Mouse (Mus musculus): ENCODE measurements at regions not wholly inside any gene's neighbourhood (a gene's known extent, or its start where the extent isn't known, plus 50 kb on each side); places are given as distances from the start of the nearest gene placed in this dataset.

DNA sequence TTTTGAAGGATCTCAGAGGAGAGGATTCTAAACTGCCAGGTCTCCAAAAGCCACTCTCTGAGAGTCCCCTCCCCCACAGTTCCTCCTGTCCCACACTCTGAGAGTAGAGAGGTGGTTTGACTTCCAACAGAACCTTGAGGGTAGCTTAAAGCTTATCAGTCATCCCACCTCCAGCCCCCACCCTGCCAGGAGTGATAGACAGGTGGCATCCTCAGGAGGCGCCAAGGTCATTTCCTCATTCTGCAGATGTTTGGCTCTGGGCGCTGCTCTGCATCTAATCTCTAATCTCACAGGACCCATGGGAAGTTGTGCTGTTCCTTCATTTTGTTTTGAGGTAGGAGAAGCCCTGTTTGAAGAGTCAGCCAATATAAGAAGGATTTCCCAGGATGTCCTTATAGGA is 96.2 kb downstream of the Hes1 start:
- DNase-seq = no peak

DNA sequence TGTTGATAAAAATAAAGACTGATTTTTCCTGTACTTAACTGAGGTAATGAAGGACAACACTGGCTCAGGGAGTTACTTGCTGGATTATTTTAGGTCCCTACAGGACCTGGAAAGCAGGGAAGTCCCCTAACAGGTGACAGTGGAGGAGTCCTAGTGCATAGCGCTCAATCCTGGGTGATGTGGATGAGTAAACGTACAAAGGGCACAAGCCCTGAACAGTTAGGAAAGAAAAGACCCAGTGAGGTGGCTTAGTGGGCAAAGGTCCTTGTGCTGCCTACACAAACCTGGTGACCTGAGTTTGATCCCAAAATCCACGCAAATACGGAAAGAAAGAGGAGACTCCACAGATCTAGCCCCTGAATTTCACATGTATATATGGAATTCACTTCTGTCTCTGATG is 99.1 kb downstream of the Hes1 start:
- DNase-seq = no peak

DNA sequence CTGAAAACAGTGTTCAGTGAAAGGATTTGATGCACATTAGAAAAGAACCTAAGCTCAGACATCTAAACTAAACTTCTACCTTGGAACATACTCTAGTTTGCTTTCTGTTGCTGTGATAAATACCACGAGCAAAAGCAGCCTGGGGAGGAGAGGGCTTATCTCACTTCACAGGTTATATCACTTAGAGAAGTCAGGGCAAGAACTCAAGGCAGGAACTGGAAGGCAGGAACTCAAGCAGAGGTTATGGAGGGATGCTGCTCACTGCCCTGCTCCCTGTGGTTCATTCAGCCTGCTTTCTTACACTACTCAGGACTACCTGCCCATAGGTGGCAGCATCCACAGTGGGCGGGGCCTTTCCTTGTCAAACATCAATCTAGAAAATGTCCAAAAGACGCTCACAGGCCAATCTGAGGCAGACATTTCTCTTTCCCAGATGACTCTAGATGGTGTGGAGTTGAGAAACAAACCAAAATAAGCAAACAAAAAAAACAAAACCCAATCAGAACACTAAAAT is 101.5 kb downstream of the Hes1 start:
- DNase-seq = no peak

DNA sequence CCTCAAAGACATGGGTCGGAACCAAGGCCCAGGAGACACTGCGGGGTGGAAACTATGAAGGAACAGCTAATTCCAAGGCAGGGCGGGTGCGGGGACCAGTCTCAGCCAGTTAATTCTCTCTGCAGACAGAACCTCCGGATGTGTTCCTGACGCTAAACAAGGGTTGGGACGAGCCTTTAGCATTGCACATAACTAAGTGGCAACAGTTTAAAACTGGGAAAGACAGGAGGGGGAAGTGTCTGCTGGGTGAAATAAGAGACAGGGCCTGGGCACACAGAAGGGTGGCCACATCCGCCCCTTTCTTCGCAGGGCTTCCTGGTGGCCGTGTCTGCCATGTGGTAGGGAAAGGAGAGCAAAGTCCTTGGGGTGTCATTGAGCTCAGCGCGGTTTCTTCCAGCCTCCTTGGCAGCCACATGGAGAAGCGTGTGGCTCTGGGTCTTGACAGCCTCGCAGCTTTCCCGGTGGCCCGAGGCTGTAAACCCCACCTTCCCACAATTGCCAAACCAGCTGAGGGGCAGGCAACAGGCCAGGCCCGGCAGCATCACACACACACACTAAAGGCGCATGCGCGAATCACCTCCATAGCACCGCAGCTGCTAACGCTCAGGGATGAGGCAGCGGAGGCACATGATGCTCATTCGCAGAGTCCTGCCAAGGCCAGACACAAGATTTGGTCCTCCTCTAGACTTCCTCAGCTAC is 95.8 kb downstream of the Cpn2 start:
- peak; percentile 84 to 86 for DNase-seq

DNA sequence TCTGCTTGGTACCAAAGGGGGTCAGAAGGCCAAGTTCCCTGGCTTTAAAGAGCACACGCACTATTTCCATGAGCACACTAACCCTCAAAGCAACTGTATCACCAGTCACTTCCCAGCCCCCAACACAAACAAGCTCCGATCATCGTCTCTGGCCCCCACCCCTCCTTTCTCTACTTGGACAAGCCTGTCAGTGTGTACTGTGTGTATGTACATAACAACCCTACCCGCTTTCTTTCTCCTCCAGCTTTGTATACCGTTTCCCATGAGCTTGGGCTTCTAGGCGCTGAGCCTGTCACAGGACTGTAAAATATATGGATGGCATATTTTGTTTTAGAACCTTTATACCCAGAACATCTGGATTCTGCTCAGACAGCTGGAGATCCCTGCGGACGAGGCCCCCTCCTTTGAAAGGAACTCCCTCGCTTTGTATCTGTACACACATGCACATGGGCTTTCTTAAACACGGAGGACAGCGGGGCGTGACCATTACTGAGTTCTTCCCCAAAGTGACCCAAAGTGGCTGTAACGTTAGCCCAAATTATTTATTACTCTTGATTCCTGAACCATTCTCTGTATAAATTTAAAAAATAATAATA is 95.1 kb downstream of the Cpn2 start:
- DNase-seq = no peak

DNA sequence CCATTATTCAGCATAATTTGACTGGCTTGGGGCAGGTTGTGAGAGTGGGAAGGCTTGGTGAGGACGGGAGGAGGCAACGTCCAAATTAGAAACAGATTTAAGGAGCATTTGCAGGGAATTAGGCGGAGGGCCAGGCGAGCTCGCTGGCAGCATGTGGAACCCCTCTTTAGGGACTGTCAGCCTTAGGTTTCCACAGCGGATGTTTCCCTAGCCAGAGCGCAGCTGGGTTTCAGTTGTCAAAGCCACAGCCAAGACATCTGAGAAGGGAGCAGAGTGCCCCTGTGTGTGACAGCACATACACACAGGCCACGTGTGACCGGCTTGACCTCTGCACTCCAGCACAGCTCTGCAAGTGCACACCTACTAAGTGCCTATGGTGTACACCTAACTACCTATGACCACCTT is 94.5 kb downstream of the Cpn2 start:
- peak; percentile 67 to 84 for DNase-seq

DNA sequence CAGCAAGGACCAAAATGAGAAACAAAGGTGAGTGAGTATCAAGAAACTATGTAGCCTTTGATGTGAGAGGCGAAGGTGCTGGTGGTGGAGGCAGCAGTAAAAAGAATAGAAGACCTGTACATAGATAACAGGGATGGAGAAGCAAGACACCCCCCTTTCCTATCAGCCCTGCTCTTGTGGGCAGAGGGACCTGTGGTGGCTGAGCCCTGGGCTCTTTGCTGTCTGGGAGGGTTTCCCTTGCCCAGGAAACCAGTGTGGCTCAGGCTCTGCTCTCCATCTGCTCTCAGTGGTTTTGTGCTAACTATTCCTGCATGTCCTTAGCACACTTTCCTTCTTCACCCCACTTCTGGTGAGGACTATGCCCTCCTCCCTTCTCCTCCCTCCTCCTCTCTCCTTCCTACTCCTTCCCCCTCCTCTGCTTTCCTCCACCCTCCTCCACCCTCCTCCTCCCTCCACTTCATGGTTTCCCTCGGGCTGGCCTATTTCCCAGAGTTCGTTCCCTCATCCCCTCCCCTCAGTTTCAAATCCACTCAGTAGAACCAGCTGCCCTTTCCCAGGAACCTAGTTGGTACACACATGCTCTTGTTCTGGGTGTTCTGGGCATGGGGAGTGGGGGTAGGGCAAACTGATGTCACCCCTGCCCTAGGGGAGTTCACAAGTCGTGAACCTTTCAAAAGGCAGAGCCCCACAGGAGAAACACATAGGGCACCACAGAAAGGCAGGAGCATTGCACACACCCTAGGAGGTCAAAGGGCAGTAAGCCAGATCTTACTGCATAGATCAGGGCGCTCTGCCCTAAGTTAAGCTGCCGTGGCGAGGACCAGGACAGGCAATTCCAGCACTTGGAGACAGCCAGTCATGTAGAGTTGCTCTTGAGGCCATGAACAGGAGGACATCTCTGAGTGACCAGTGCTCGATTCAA is 93.1 kb downstream of the Cpn2 start:
- DNase-seq = peak; percentile 69 to 70

DNA sequence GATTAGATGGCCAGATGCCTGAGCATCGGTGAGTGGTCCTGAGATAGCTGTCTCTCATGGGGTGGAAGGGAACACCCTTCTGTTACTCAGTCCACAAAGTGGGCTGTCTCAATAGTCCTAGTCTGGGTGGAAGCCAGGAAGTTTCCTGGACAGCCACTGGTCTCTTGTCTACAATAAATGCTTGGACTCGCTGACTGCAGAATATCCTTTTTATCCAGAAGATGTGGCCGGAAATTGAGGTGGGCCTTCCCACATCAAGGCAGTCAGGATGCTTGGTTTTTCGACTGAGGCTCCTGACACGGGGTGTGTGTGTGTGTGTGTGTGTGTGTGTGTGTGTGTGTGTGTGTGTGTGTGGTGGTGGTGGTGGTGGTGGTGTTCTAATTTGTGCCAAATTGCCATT is 91.0 kb downstream of the Cpn2 start:
- DNase-seq = no peak

DNA sequence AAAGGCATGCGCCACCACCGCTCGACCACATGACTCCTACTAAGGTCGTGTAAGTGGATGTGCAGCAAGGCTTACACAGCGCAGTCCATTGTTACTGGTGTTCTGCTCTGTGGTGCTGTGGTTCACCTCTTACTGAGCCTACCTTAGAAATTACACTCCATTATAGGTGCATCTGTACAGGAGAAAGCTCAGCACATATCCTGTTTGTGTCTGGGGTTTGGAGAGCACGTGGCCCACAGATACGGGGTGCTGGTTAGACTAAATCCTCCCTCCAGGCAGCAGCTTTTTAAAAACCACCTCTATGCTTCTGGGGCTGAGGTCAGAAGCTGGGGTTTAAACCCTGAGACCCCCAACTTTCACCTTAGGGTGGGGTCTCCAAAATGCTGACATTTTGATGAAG is 89.5 kb downstream of the Cpn2 start:
- no peak for DNase-seq

DNA sequence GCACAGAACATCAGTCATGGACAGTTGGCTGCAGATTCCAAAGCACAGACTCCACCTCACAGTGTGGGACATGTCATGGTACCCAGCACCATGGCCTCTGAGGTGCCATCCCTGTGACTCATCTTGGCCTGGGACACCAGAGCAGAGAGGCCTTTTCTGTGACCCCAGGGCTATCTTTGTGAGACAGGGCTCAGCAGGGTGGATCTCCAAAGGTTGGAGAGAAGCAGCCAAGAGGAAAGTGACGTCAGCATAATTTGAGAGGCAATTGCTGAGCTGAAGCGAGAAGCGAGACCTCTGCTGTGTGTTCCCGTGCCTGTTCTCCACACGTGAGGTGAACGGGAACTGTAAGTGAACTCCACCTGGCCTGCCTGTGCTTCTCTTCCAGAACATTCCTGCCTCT is 88.7 kb downstream of the Cpn2 start:
- DNase-seq = no peak

DNA sequence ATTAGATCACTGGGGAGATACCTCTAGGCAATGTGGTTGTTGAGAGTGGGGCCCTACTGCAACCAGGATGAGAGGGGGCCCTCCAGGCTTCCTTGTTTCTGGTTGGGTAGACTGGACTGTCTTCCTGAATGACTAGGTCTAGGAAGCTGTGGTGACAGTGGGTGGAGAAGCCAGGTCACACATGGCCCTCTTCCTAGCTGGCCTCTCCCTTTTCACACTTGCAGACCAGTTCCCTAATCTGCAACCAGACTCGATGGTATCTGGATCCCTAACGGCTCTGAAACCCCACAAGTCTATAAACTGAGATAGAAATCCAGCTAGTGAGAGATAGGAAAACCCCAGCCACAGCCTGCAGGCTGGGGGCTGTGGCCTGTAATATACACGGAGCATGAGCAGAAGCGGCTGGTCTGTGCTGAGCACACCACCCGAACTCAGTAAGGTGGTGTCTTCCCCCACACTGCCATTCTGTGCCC is 87.8 kb downstream of the Cpn2 start:
- DNase-seq = no peak

DNA sequence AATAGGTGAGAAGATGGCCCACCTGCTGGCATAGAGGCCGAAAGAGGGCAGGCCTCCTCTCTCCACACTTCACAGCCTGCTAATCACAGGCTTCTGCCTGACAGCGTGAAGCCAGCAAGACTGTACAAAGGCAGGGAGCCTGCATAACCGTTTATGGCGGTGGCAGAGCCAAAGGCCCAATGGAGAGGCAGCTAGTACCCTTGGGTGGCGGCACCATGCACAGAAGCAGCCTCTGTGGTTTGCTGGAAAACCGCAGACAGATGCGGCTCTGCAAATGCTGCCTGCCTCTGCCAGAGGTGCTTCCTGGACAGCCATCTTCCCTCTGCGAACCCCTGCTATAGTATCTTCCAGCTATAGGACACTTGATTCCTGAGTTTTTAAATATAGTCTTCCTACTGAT is 86.2 kb downstream of the Cpn2 start:
- DNase-seq = no peak

DNA sequence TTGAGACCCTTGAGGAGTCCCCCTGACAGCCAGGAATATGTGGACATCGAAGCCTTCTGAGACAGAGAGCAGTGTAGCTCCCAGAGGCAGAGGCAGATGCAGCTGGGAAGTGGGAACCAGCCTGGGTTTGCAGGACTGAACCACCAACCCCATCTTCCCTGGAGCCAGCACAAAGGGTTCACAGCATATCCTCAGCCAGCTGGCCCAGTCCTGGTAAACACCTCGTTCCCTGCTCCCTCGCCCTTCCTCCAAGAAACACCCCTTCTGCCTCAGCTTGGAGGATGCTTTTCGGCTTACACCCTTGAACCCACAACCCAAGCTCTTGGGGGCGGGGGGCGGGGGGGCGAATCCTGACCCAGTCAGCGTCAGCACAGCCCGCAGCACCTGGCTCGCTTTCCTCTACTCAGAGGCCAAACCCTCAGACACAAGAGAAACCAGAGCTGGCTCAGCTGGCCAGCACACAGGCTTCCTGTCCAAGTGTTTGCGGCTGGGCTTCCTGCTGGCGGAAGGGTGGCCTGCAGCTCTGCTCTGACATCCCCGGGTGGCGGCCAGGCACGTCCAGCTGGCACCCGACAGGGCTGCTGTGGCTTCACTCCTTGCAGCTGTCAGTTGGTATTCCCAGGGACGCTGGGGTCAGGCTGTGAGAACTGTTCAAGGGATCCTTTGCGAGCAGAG is 82.6 kb downstream of the Cpn2 start:
- DNase-seq = peak; percentile 56 to 73

DNA sequence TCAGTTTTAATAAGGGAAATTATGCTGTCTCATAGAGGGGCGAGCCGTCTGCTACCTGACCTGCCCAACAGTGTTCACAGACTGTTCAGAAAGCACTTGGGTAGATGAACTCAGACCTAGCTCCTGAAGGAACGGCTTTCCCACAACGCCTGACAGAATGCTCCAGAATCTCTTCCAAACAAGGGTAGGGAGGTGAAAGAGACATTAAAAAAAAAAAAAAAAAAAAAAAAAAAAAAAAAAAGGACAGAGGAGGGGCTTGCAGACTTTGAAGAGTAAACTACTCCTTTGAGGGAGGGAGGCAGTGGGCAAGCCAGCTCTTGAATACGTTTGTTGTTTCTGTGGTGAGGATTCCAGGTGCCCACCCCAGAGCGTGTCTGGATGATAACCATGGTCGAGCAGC is 81.6 kb downstream of the Cpn2 start:
- no peak for DNase-seq

DNA sequence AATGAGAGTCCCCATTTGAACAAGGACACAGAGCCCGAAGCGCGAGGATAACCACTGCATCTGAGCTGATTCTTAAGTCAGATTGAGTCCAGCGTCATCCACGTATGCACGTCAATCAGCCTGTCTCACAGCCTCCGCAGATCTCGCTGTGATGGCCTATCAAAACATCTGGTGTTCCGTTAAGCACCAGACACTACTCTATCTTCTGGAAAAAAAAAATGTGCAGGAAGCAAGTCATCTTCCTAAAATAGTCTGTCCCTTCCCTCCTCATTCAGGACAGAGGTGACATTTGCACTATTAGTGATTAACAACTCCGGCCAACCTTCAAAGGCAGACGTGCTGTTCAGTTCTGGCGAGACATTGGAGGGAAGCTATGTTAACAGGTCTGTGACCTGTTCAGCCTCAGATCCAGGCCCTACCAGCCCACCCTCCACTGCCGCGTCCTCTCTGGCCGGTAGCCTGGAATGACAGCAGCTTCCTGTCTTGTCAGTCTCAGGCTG is 81.0 kb downstream of the Cpn2 start:
- no peak for DNase-seq

DNA sequence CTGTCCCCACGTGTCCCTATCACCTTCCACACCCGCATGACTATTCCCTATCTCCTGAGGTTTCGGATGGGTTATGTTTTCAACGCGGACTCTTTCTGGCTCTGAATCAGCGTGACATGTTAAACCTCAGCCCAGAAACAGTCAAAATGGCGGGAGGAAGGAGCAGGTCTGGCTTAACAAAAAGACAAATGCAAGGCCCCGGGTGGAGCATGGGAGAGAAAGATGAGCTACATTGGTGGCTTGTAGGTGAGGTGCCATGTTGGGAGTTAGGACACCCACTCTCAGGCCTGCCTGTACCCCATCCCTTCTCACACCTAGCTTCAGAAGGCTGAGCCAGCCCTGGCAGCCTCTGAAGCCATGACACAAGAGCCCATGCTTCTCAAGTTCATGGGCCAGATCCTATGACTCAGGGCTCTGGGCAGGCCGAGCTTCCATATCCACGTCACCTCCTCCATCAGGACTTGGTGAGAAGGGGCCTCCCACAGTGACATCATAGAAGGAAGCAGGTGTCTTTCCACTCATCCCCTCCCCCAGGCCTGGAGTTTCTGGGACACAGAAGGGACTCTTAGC is 80.5 kb downstream of the Cpn2 start:
- DNase-seq = no peak

DNA sequence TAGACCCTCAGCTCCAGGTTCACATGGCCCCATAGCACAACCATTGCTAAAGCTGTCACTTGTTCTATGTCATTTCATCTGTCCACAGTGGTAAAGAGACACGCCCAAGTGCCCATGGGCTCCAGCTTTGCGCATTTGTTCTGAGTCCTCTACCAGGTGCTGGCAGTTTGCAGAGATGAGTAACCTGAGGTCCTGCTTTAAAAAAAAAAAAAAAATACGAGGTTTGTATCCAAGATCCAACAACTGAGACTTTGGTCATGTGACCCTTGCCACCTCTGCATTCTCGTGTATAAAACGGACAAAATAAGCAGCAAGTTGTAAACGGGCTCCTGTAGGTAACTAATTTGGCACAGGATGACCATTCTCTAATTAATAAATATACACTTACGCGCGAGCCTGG is 79.9 kb downstream of the Cpn2 start:
- no peak for DNase-seq

DNA sequence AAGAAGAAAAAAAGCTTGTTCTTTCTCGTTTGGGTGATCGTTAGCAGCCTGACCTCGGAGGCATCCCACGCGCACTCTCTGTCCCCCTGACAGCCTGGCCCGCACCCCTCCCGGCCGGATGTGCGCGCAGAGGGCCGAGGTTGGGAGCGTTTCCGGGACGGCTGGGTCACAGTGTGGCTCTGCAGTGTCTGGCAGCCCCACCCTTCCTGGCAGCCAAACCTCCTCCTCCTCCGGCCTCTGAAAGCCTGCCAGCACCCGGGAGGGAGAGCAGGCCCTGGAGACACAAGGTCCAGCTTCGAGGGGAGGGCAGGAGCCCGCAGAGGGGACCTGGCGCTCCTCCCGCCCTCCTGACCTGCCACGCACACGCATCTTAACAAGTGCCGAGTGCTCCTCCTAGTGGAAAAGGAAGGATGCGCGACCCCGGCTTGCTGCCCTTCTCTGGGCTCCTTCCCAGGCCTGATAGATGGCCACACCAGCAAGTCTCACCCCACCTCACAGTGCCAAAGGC is 79.3 kb downstream of the Cpn2 start:
- DNase-seq = peak; percentile 95 to 96

DNA sequence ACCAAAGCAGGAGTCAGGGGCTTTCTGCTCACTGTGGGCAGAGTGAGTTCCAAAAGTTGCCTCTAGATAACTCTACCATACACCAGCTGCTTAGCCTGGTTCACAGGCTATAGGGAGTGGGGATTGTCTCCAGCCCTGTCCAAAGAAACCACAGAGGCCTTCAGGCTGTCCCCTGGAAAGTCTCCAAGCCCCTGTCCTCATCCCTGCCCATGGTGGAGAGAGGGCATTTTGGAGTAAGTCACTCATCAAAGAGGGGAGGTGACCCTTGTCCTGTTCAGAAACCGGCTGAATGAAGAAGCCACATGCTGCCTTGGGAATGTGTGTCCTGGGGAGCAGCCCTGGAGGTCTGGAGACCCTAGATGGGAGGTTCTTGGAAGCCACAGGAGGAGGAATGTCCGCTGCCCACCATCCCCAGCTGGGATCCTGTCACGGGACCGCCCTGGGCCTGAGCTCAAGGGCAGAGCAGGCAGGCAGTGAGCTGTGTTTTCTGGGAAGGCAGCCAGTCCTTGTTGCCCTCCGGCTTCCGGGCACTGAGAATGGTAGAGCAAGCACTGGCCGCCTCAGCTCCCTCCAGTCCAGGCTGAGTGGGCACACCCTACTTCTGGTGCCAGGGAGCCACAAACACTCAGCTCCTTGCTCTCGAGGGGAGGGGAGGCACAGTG is 78.4 kb downstream of the Cpn2 start:
- peak; percentile 83 to 89 for DNase-seq

DNA sequence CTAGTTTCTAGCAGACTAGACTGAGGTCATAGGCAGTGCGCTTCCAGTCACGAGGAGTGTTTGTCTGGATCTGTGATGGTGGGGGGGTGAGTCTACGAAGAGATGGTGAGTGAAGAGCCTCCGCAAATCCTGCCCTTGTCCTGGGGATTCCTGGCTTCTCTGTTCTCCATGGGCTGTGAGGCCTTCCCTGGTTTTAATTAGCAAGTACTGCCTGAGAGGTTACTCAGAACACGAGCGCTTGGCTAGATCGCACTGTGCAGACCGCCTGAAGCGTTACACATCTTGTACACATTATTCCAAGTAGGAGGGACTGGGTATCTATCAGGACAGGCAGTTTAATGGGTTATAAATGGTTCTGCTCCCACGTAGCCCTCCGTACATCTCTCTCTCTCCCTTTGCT is 76.9 kb downstream of the Cpn2 start:
- DNase-seq = no peak

DNA sequence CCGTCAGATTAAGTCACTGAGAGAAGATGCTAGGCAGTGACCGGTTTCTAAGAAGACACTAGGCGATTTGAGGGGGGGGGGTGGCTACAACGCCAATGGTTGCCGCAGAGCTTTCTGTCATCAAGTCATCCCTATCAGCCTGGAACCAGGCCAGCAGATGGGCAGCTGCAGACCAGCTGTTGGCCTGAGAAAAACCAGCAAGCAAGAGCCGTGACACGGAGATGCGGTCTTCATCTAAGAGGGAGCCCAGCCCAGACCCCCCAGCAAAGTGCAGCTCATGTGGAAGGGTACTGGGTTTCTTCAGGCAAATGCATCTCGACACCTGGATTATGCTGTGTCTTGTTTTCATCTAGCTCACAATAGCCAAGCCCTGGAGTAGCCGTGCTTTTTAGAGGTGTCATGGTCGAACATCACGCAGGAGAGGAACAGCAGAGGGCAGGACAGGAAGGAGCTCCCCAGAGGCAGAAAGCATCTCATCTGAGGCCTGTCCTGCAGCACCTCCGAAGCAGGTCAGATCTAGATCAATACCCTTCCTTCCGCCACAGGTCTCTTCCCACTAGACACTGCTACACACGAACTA is 76.3 kb downstream of the Cpn2 start:
- DNase-seq = no peak

All from cerebellum, postnatal 10 days (tissue).